Mouse (Mus musculus) spleen, adult 10 weeks (tissue): ENCODE data around the gene Terb2. TPM values are rescaled to one million over a fixed set of nuclear protein-coding genes. Genes with fewer than 3 reads are reported as not detected.

Experiments
- polyA plus RNA-seq: library from polyadenylated mRNA; stranded (reverse); fragments of 350-450 nt; fragmentation: Illumina TruSeq; extraction: RNeasy Lipid Tissue Mini Kit (QIAGEN cat#74804); gene quantifications from one replicate; pipeline ENCODE4 v1.2.3, GENCODE M21; 2015; ENCODE audit warnings: low replicate concordance; ENCODE audit not compliant: insufficient read depth

Terb2 gene
- polyA plus RNA-seq = not detected

GRCm38 (mm10) chr2:122186106-122186505, at the start of gene Terb2, which contains the start of gene Patl2:
TSS of gene Terb2 (plus strand) at chr2:122186272.
TSS of gene Patl2 (minus strand) at chr2:122186189.

GRCm38 (mm10) chr2:122147508-122148241, 38.4 kb upstream of the Terb2 start, which contains the start of gene B2m:
TSS of gene B2m (plus strand) at chr2:122147686.

GRCm38 (mm10) chr2:122160680-122161079, 25.4 kb upstream of the Terb2 start, which contains the start of gene Trim69:
TSS of gene Trim69 (plus strand) at chr2:122160700.

GRCm38 (mm10) chr2:122234611-122235288, 48.7 kb downstream of the Terb2 start, which contains the start of gene Sord:
TSS of gene Sord (plus strand) at chr2:122234749.

Other genes starting within 250 kb of the Terb2 start
- gene Ctdspl2, start 230.3 kb upstream of the Terb2 start, polyA plus RNA-seq = 39.7 TPM
- gene Mageb3, start 230.2 kb upstream of the Terb2 start, polyA plus RNA-seq = not detected
- 26.1 TPM for gene Eif3j1, start 157.7 kb upstream of the Terb2 start, polyA plus RNA-seq
- 15.0 TPM for gene Spg11, start 67.9 kb upstream of the Terb2 start, polyA plus RNA-seq
- gene B2m, start 38.6 kb upstream of the Terb2 start, polyA plus RNA-seq = 6,371 TPM
- gene Trim69, start 25.6 kb upstream of the Terb2 start, polyA plus RNA-seq = 0.18 TPM
- gene Patl2, start 83 bp upstream of the Terb2 start, polyA plus RNA-seq = 0.21 TPM
- 16.6 TPM for gene Sord, start 48.5 kb downstream of the Terb2 start, polyA plus RNA-seq
- gene Duox2, start 112.2 kb downstream of the Terb2 start, polyA plus RNA-seq = not detected
- not detected for gene Duoxa2, start 112.6 kb downstream of the Terb2 start, polyA plus RNA-seq
- gene Duoxa1, start 127.5 kb downstream of the Terb2 start, polyA plus RNA-seq = not detected
- gene Duox1, start 129.4 kb downstream of the Terb2 start, polyA plus RNA-seq = not detected
- 1.1 TPM for gene Shf, start 182.9 kb downstream of the Terb2 start, polyA plus RNA-seq
- gene Slc28a2, start 240.2 kb downstream of the Terb2 start, polyA plus RNA-seq = 162 TPM